Comparison of ENCODE assay signal across 25 mouse cellular contexts in the genomic region with DNA sequence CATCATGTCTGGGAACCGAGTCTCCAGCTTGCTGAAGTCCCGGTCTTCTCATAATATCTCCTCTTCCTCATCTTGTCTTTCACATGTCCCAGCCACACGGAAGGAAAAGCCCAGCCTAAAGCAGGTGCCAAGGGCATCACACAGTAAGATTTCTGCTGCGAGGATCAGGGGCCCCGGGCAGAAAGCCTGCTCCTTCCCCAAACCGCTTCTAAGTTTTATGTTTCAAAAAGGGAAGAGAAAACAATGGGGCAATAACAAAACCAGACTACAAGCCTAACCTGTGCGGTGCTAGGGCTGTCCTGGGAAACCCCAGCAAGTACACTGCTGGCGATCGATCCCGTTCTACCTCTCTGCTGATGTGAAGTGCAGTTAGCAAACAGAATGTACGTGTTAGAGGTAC.
"Had no signal": no experiment of that assay in that cellular context is flagged by ENCODE, and none has a peak within 500 bp of the region (broad histone marks: within the 10 kb centered on the region; RNA-seq: fewer than 3 reads in every experiment).

No protein-coding gene starts in this region.

- H3K27ac ChIP-seq: heart, adult 2 months; heart, embryonic 13.5 days; heart, embryonic 15.5 days; kidney, embryonic 15.5 days; kidney, postnatal 0 days; limb, embryonic 13.5 days; limb, embryonic 15.5 days; liver, embryonic 12.5 days; liver, embryonic 14.5 days had no signal

- H3K4me3 ChIP-seq: heart, adult 2 months; heart, embryonic 13.5 days; heart, embryonic 15.5 days; hindbrain, embryonic 13.5 days; hindbrain, embryonic 15.5 days; kidney, embryonic 15.5 days; limb, embryonic 13.5 days; limb, embryonic 15.5 days; liver, embryonic 12.5 days had no signal

- ATAC-seq: hindbrain, postnatal 0 days; intestine, embryonic 16.5 days; liver, embryonic 12.5 days had no signal

- DNase-seq: gastrocnemius, postnatal 14 days; gastrocnemius, postnatal 36 days; heart, adult 2 months; heart, postnatal 14 days; heart, postnatal 36 days; kidney, adult 11 months; kidney, adult 2 months; kidney, adult 9 months; kidney, postnatal 14 days; kidney, postnatal 36 days; layer of hippocampus, adult 9-11 months; layer of hippocampus, postnatal 36 days; left cerebral cortex, postnatal 4 days had no signal
